Mouse (Mus musculus) liver, embryonic 14.5 days (tissue): Measurements from ENCODE around the gene Pde4b.

ENCODE experiments used
- CTCF ChIP-seq: IDR thresholded peaks from 2 replicates; pipeline ENCODE4 v1.5.1; 2016; ENCODE audit warnings: antibody characterized with exemption, low read depth, control low read depth
- EP300 ChIP-seq: IDR thresholded peaks from 2 replicates; pipeline ENCODE4 v1.6.1; 2016; ENCODE audit warnings: antibody characterized with exemption, low read depth

GRCm38 (mm10) chr4:102104534-102105014 lies 17.2 kb downstream of the Pde4b start:
- TF ChIP-seq CTCF = no peak
- no peak for TF ChIP-seq EP300
